22 mouse cellular contexts compared by ENCODE assay signal in the genomic region with DNA sequence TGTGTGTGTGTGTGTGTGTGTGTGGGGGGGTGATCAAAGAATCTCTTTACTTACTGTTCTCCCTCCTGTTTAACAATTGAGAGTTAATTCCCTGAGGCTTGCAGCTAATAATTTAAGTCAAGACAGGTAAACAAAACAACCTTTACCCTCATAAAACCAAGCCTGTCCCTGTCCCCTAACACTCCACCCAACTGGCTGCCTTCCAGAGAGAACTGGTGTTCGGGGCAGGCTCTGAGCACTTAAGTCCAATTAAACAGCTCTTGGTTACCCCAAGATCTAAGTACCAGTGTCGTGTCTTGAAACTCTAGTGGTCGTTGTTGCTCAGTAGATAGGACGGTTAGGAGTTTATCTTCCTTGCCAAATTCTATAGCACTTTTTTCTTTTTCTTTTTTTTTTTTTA.
"Had no signal": no experiment of that assay in that cellular context is flagged by ENCODE, and none has a peak within 500 bp of the region (broad histone marks: within the 10 kb centered on the region; RNA-seq: fewer than 3 reads in every experiment).

No protein-coding gene starts in this region.

- ATAC-seq: hindbrain, embryonic 16.5 days; liver, postnatal 0 days; lung, postnatal 0 days; midbrain, embryonic 15.5 days had no signal

- H3K27me3 ChIP-seq: limb, embryonic 13.5 days; midbrain, embryonic 12.5 days; midbrain, embryonic 15.5 days; neural tube, embryonic 12.5 days; neural tube, embryonic 15.5 days had no signal

- H3K4me3 ChIP-seq: layer of hippocampus, adult 2 months; limb, embryonic 10.5 days; limb, embryonic 13.5 days; midbrain, embryonic 12.5 days; midbrain, embryonic 15.5 days; neural tube, embryonic 12.5 days; neural tube, embryonic 15.5 days had no signal

- H3K4me1 ChIP-seq: midbrain, embryonic 12.5 days; midbrain, embryonic 15.5 days; neural tube, embryonic 12.5 days; neural tube, embryonic 15.5 days had no signal

- H3K9me3 ChIP-seq: limb, embryonic 10.5 days; limb, embryonic 13.5 days; midbrain, embryonic 12.5 days; midbrain, embryonic 15.5 days; neural tube, embryonic 12.5 days; neural tube, embryonic 15.5 days had no signal

- H3K27ac ChIP-seq: layer of hippocampus, adult 2 months; limb, embryonic 10.5 days; limb, embryonic 13.5 days; liver, embryonic 14.5 days; macrophage; midbrain, embryonic 12.5 days; midbrain, embryonic 15.5 days; neural tube, embryonic 12.5 days; neural tube, embryonic 15.5 days; stomach, postnatal 0 days had no signal

- H3K4me2 ChIP-seq: limb, embryonic 13.5 days; lung, embryonic 14.5 days; midbrain, embryonic 12.5 days; midbrain, embryonic 15.5 days; neural tube, embryonic 12.5 days; neural tube, embryonic 15.5 days had no signal

- H3K36me3 ChIP-seq: limb, embryonic 10.5 days; limb, embryonic 13.5 days; midbrain, embryonic 12.5 days; midbrain, embryonic 15.5 days; neural tube, embryonic 12.5 days; neural tube, embryonic 15.5 days had no signal

- DNase-seq: kidney, adult 11 months; layer of hippocampus, adult 9-11 months; liver; liver, postnatal 0 days; lung, embryonic 14.5 days; right cerebral cortex, adult 18-20 months; right cerebral cortex, postnatal 14 days; thymus, adult 2 months; thymus, postnatal 14 days; thymus, postnatal 4 days had no signal

- H3K9ac ChIP-seq: limb, embryonic 13.5 days; liver, embryonic 14.5 days; liver, postnatal 0 days; lung, embryonic 14.5 days; midbrain, embryonic 12.5 days; midbrain, embryonic 15.5 days; neural tube, embryonic 12.5 days; neural tube, embryonic 15.5 days had no signal
